Mouse (Mus musculus) stomach, embryonic 15.5 days (tissue): ENCODE results near the gene Map2k5. TPM values are rescaled to one million over a fixed set of nuclear protein-coding genes. Genes with fewer than 3 reads are reported as not detected.

Source experiments
- ATAC-seq: fragments of 200-750 bp; cut with Nextera tagmentation; 2 replicates; pipeline ENCODE4 v1.8.0; 2017; ENCODE audit warnings: low read depth, moderate number of reproducible peaks, moderate TSS enrichment; ENCODE audit not compliant: insufficient read depth, low FRiP score
- H3K27ac ChIP-seq: fragments of 300-500 bp; sonication (generic); 2 replicates; pipeline ENCODE4 v1.5.1; 2015; ENCODE audit warnings: mild to moderate bottlenecking, inconsistent platforms
- H3K27me3 ChIP-seq: fragments of 300-500 bp; sonication (generic); replicated peaks from 2 replicates; pipeline ENCODE4 v1.6.1; 2015; ENCODE audit warnings: inconsistent platforms
- H3K36me3 ChIP-seq: fragments of 300-500 bp; sonication (generic); 2 replicates; pipeline ENCODE4 v1.6.1; 2015; ENCODE audit warnings: inconsistent platforms
- H3K4me1 ChIP-seq: fragments of 300-500 bp; sonication (generic); 2 replicates; pipeline ENCODE4 v1.6.1; 2015; ENCODE audit warnings: inconsistent platforms
- H3K4me2 ChIP-seq: fragments of 300-500 bp; sonication (generic); 2 replicates; pipeline ENCODE4 v1.6.1; 2015; ENCODE audit warnings: mild to moderate bottlenecking, inconsistent platforms
- H3K4me3 ChIP-seq: fragments of 300-500 bp; sonication (generic); replicated peaks from 2 replicates; pipeline ENCODE4 v1.5.1; 2015; ENCODE audit warnings: inconsistent platforms
- H3K9ac ChIP-seq: fragments of 300-500 bp; sonication (generic); 2 replicates; pipeline ENCODE4 v1.6.1; 2015; ENCODE audit warnings: inconsistent platforms
- H3K9me3 ChIP-seq: fragments of 300-500 bp; sonication (generic); 2 replicates; pipeline ENCODE4 v1.6.1; 2016; ENCODE audit warnings: inconsistent platforms
- WGBS: fragments of 180-500 bp; shearing (Covaris S2); methylation state at CpG from one replicate; pipeline ENCODE4 v1.1.7; 2015; 5-methylcytosine and 5-hydroxymethylcytosine counted together
- polyA plus RNA-seq: library from polyadenylated mRNA; unstranded; fragments of >200 nt; fragmentation: Nextera tagmentation; extraction: Ambion mirVana; gene quantifications from 2 replicates; pipeline ENCODE4 v1.2.1, GENCODE M21; 2015

Map2k5 gene
- 26.1 and 28.2 TPM in 2 replicates for polyA plus RNA-seq

GRCm38 (mm10) chr9:63377270-63378142 is at the start of gene Map2k5:
Map2k5 (minus strand) TSS chr9:63377902.
- Histone ChIP-seq H3K27ac (peak within 1 kb of the TSS; percentile 86), H3K9me3 (no peaks in the 10 kb centered on the region), H3K4me2 (peak within 1 kb of the TSS; percentile 82), H3K36me3 (no peaks in the 10 kb centered on the region), H3K9ac (peak within 1 kb of the TSS; percentile 90), H3K27me3 (no peaks in the 10 kb centered on the region), H3K4me3 (peak within 1 kb of the TSS; percentile 88), H3K4me1 (peaks cover 12% of the 10 kb centered on the region)
- under 1% methylated on average over 55 of the region's 58 CpGs for WGBS
- ATAC-seq = peak; percentile 93

- Histone ChIP-seq H3K27ac (no peak overlapping the region), H3K4me1 (no peaks in the 10 kb centered on the region), H3K9ac (no peak overlapping the region), H3K4me2 (no peak overlapping the region), H3K36me3 (no peaks in the 10 kb centered on the region), H3K27me3 (no peaks in the 10 kb centered on the region), H3K9me3 (no peaks in the 10 kb centered on the region), H3K4me3 (no peak overlapping the region)
- no peak for ATAC-seq
- WGBS = 42% methylated on average over 9 of the region's 9 CpGs
Observed at GRCm38 (mm10) chr9:63421096-63421736, 43.5 kb upstream of the Map2k5 start.

- ATAC-seq = no peak
- no peaks in the 10 kb centered on the region for H3K4me1 ChIP-seq
- H3K4me2 ChIP-seq = no peak overlapping the region
- 53% methylated on average over 6 of the region's 6 CpGs for WGBS
- H3K27ac ChIP-seq = no peak overlapping the region
- H3K36me3 ChIP-seq = no peaks in the 10 kb centered on the region
- no peak overlapping the region for H3K9ac ChIP-seq
- H3K4me3 ChIP-seq = no peak overlapping the region
- no peaks in the 10 kb centered on the region for H3K9me3 ChIP-seq
- H3K27me3 ChIP-seq = no peaks in the 10 kb centered on the region
Observed at GRCm38 (mm10) chr9:63420396-63420795, 42.7 kb upstream of the Map2k5 start.

DNA sequence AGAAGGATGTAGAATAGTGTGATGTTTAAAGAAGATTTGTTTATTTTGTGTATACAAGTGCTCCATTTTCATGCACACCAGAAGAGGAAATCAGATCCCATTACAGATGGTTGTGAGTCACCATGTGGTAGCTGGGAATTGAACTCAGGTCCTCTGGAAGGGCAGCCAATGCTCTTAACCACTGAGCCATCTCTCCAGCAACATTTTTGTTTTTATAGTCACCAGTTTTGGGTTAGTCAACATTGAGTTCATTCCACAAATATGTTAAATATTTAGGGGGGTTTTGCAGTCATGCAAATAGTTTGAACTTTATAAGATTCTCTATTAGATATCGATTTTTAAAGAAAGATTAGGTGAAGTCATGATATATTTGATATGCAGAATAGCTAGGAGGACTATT is 22.5 kb upstream of the Map2k5 start:
- Histone ChIP-seq H3K36me3 (no peaks in the 10 kb centered on the region), H3K4me2 (no peak overlapping the region), H3K4me1 (peaks cover 5% of the 10 kb centered on the region; the same call in 1 of the 2 replicates), H3K9ac (no peak overlapping the region), H3K9me3 (no peaks in the 10 kb centered on the region), H3K27ac (no peak overlapping the region), H3K4me3 (no peak overlapping the region), H3K27me3 (no peaks in the 10 kb centered on the region)
- WGBS = 85% methylated on average over 1 of the region's 1 CpGs
- ATAC-seq = no peak

GRCm38 (mm10) chr9:63399463-63399815 is 21.7 kb upstream of the Map2k5 start:
- peak overlapping the region; percentile 84 for H3K4me3 ChIP-seq
- H3K27ac ChIP-seq = peak overlapping the region; percentile 54; the same call in 1 of the 2 replicates
- H3K36me3 ChIP-seq = no peaks in the 10 kb centered on the region
- H3K4me2 ChIP-seq = peak overlapping the region; percentile 68
- H3K9ac ChIP-seq = peak overlapping the region; percentile 51
- H3K9me3 ChIP-seq = no peaks in the 10 kb centered on the region
- no peak for ATAC-seq
- WGBS = 4% methylated on average over 8 of the region's 8 CpGs
- H3K4me1 ChIP-seq = peaks cover 5% of the 10 kb centered on the region; the same call in 1 of the 2 replicates
- no peaks in the 10 kb centered on the region for H3K27me3 ChIP-seq

- H3K27me3 ChIP-seq = no peaks in the 10 kb centered on the region
- no peaks in the 10 kb centered on the region for H3K9me3 ChIP-seq
- H3K4me1 ChIP-seq = peaks cover 5% of the 10 kb centered on the region; the same call in 1 of the 2 replicates
- WGBS = under 1% methylated on average over 59 of the region's 74 CpGs
- H3K4me3 ChIP-seq = peak within 1 kb of the TSS; percentile 84
- H3K36me3 ChIP-seq = no peaks in the 10 kb centered on the region
- peak within 1 kb of the TSS; percentile 51 for H3K9ac ChIP-seq
- peak within 1 kb of the TSS; percentile 68 for H3K4me2 ChIP-seq
- peak within 1 kb of the TSS; percentile 84 for H3K27ac ChIP-seq
- peak; percentile 99 for ATAC-seq
Observed at GRCm38 (mm10) chr9:63398611-63399462, 21.1 kb upstream of the Map2k5 start, which contains the start of gene 2300009A05Rik. 2300009A05Rik (minus strand) TSS chr9:63399246.

- 85% methylated on average over 7 of the region's 7 CpGs for WGBS
- Histone ChIP-seq H3K27ac (no peak overlapping the region), H3K27me3 (no peaks in the 10 kb centered on the region), H3K9me3 (no peaks in the 10 kb centered on the region), H3K4me2 (no peak overlapping the region), H3K4me3 (no peak overlapping the region), H3K4me1 (peaks cover 5% of the 10 kb centered on the region; the same call in 1 of the 2 replicates), H3K36me3 (no peaks in the 10 kb centered on the region), H3K9ac (no peak overlapping the region)
- ATAC-seq = no peak
Observed at GRCm38 (mm10) chr9:63395612-63396011, 17.9 kb upstream of the Map2k5 start.

GRCm38 (mm10) chr9:63391307-63391706 is 13.6 kb upstream of the Map2k5 start:
- Histone ChIP-seq H3K4me1 (no peaks in the 10 kb centered on the region), H3K4me3 (no peak overlapping the region), H3K9ac (no peak overlapping the region), H3K27me3 (no peaks in the 10 kb centered on the region), H3K27ac (no peak overlapping the region), H3K36me3 (no peaks in the 10 kb centered on the region), H3K4me2 (no peak overlapping the region), H3K9me3 (no peaks in the 10 kb centered on the region)
- no peak for ATAC-seq
- 73% methylated on average over 2 of the region's 2 CpGs for WGBS

- ATAC-seq = no peak
- Histone ChIP-seq H3K4me2 (no peak overlapping the region), H3K9me3 (no peaks in the 10 kb centered on the region), H3K36me3 (no peaks in the 10 kb centered on the region), H3K9ac (no peak overlapping the region), H3K4me1 (no peaks in the 10 kb centered on the region), H3K27ac (no peak overlapping the region), H3K27me3 (no peaks in the 10 kb centered on the region), H3K4me3 (no peak overlapping the region)
- 90% methylated on average over 4 of the region's 4 CpGs for WGBS
Observed at GRCm38 (mm10) chr9:63382761-63383160, 5.1 kb upstream of the Map2k5 start.

DNA sequence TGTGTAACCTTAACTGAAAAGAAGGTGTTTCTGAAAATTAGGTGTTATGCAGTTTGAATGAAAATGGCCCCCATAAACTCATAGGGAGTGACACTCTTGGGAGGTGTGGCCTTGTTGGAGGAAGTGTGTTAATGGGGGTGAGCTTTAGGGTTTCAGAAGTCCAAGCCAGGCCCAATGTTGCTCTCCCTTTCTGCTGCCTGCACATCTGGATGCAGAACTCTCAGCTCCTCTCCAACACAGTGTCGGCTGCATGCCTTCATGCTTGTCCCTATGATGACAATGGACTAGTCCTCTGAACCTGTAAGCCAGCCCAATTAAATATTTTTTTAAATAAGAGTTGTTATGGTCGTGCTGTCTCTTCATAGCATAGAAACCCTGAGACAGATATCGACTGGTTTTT is 2.6 kb upstream of the Map2k5 start:
- H3K4me1 ChIP-seq = peaks cover 12% of the 10 kb centered on the region
- 81% methylated on average over 3 of the region's 3 CpGs for WGBS
- H3K9ac ChIP-seq = no peak overlapping the region
- no peak overlapping the region for H3K4me2 ChIP-seq
- no peak overlapping the region for H3K27ac ChIP-seq
- H3K9me3 ChIP-seq = no peaks in the 10 kb centered on the region
- no peak for ATAC-seq
- H3K36me3 ChIP-seq = no peaks in the 10 kb centered on the region
- no peak overlapping the region for H3K4me3 ChIP-seq
- H3K27me3 ChIP-seq = no peaks in the 10 kb centered on the region

GRCm38 (mm10) chr9:63378174-63378573 is 472 bp upstream of the Map2k5 start:
- ATAC-seq = no peak
- Histone ChIP-seq H3K4me2 (peak overlapping the region; percentile 82), H3K36me3 (no peaks in the 10 kb centered on the region), H3K27me3 (no peaks in the 10 kb centered on the region), H3K9me3 (no peaks in the 10 kb centered on the region), H3K27ac (peak overlapping the region; percentile 86), H3K4me1 (peaks cover 12% of the 10 kb centered on the region), H3K4me3 (peak overlapping the region; percentile 88), H3K9ac (no peak overlapping the region)
- 19% methylated on average over 8 of the region's 8 CpGs for WGBS
